Mouse (Mus musculus) liver, embryonic 14.5 days (tissue): ENCODE data around the gene Adgra1.

ENCODE experiments used
- CTCF ChIP-seq: IDR thresholded peaks from 2 replicates; pipeline ENCODE4 v1.5.1; 2016; ENCODE audit warnings: antibody characterized with exemption, low read depth, control low read depth
- EP300 ChIP-seq: IDR thresholded peaks from 2 replicates; pipeline ENCODE4 v1.6.1; 2016; ENCODE audit warnings: antibody characterized with exemption, low read depth

DNA sequence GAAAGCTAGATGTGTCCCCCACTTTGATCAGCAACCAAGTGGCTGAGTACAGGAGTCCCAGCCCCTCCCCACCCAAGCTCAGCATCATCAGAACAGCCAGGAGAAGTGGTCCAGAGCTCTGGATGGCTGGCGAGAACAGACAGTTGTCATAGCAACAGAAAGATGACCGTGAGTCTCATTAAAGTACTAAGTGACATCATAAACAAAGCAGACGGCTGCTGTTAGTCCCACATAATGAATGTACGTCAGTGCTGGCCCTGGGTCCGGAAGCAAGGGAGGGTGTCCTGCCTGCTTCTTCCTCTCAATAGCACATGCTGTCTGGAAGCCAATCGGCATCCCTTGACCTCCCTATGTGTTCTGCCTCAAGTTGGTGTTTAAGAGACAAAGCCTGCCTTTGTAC is 16.2 kb downstream of the Adgra1 start:
- no peak for TF ChIP-seq CTCF
- TF ChIP-seq EP300 = no peak
